Mouse (Mus musculus) heart, postnatal 10 days (tissue): ENCODE data around the gene Zbtb20. TPM values are rescaled to one million over a fixed set of nuclear protein-coding genes. Genes with fewer than 3 reads are reported as not detected.

Source experiments
- DNase-seq, 2 experiments: peaks; one replicate each; pipeline ENCODE4 v3.0.0; 2021
- intact Hi-C: fragments of 180-260 bp; cut with DNase I; formaldehyde crosslinking; loops from one replicate; pipeline ENCODE4 v1.15.1; 2025
- total RNA-seq, 2 experiments: library from RNA; stranded (reverse); gene quantifications; 2 replicates each; pipeline ENCODE4 v1.2.3; 2021

Zbtb20 gene
- total RNA-seq, 2 experiments from 2014 or later = 149 to 160 TPM

GRCm38 (mm10) chr16:43465368-43465839 lies 589.7 kb downstream of the Zbtb20 start:
- intact Hi-C loops = loop anchor here (5.0 kb wide), 1 partner anchor 107 kb away; no protein-coding TSS in a partner anchor
- DNase-seq = no peak

GRCm38 (mm10) chr16:43465921-43466748 lies 590.5 kb downstream of the Zbtb20 start:
- peak in 1 of 2 experiments; percentile 25 for DNase-seq
- intact Hi-C loops = loop anchor here (5.0 kb wide), 1 partner anchor 106 kb away; no protein-coding TSS in a partner anchor

GRCm38 (mm10) chr16:43466749-43467065 lies 591.0 kb downstream of the Zbtb20 start:
- intact Hi-C loops = loop anchor here (5.0 kb wide), 1 partner anchor 106 kb away; no protein-coding TSS in a partner anchor
- DNase-seq = peak; percentile 75 to 79

GRCm38 (mm10) chr16:43471060-43471459 lies 595.4 kb downstream of the Zbtb20 start:
- no peak for DNase-seq
- intact Hi-C loops = no loop called here

GRCm38 (mm10) chr16:43474941-43475728 lies 599.5 kb downstream of the Zbtb20 start:
- DNase-seq = no peak
- intact Hi-C loops = no loop called here

- intact Hi-C loops = no loop called here
- no peak for DNase-seq
These were observed 601.2 kb downstream of the Zbtb20 start for GRCm38 (mm10) chr16:43476921-43477320.

- intact Hi-C loops = no loop called here
These were observed 602.7 kb downstream of the Zbtb20 start for GRCm38 (mm10) chr16:43478352-43478751.

GRCm38 (mm10) chr16:43480532-43480931 lies 604.9 kb downstream of the Zbtb20 start:
- intact Hi-C loops = no loop called here
- DNase-seq = no peak

More at GRCm38 (mm10) chr16:43478352-43478751, 602.7 kb downstream of the Zbtb20 start:
- DNase-seq = no peak

GRCm38 (mm10) chr16:43482125-43482524 lies 606.4 kb downstream of the Zbtb20 start:
- DNase-seq = no peak
- intact Hi-C loops = no loop called here

- intact Hi-C loops = no loop called here
- no peak for DNase-seq
These were observed 607.1 kb downstream of the Zbtb20 start for GRCm38 (mm10) chr16:43482738-43483137.

GRCm38 (mm10) chr16:43484400-43484799 lies 608.7 kb downstream of the Zbtb20 start:
- DNase-seq = no peak
- intact Hi-C loops = no loop called here

- intact Hi-C loops = no loop called here
These were observed 613.7 kb downstream of the Zbtb20 start for GRCm38 (mm10) chr16:43489362-43489761.

GRCm38 (mm10) chr16:43489984-43490383 lies 614.3 kb downstream of the Zbtb20 start:
- no peak for DNase-seq
- intact Hi-C loops = no loop called here

More at GRCm38 (mm10) chr16:43489362-43489761, 613.7 kb downstream of the Zbtb20 start:
- DNase-seq = no peak

GRCm38 (mm10) chr16:43492863-43493262 lies 617.2 kb downstream of the Zbtb20 start:
- DNase-seq = no peak
- intact Hi-C loops = no loop called here

GRCm38 (mm10) chr16:43493596-43494385 lies 618.1 kb downstream of the Zbtb20 start:
- no peak for DNase-seq
- intact Hi-C loops = no loop called here

GRCm38 (mm10) chr16:43495175-43495818 lies 619.6 kb downstream of the Zbtb20 start:
- intact Hi-C loops = no loop called here
- no peak for DNase-seq

GRCm38 (mm10) chr16:43497093-43497492 lies 621.4 kb downstream of the Zbtb20 start:
- no peak for DNase-seq
- intact Hi-C loops = no loop called here

GRCm38 (mm10) chr16:43500132-43500853 lies 624.6 kb downstream of the Zbtb20 start:
- intact Hi-C loops = loop anchor here (5.0 kb wide), 1 partner anchor 38 kb away; no protein-coding TSS in a partner anchor
- peak; percentile 58 to 72 for DNase-seq

GRCm38 (mm10) chr16:43501284-43501683 lies 625.6 kb downstream of the Zbtb20 start:
- intact Hi-C loops = loop anchor here (5.0 kb wide), 1 partner anchor 39 kb away; no protein-coding TSS in a partner anchor
- DNase-seq = no peak
